Mouse (Mus musculus): ENCODE measurements around the gene Gm21988. TPM values are rescaled to one million over a fixed set of nuclear protein-coding genes. Genes with fewer than 3 reads are reported as not detected.

Gene Gm21988
- total RNA-seq, 4 experiments from 2014 or later: 3.9 to 6.7 (median 5.3) TPM

DNA sequence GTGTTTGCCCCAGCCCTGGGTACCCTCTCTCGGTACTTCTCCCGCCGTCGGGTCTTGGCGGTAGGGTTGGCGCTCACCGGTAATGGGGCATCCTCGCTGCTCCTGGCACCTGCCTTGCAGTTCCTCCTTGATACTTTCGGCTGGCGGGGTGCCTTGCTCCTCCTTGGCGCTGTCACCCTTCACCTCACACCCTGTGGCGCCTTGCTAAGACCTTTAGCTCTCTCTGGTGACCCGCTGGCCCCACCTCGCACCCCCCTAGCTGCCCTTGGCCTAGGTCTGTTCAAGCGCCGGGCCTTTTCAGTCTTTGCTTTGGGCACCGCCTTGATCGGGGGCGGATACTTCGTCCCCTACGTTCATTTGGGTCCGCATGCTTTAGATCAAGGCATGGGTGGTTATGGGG lies 24.3 kb downstream of the Gm21988 start:
- DNase-seq: no peak

DNA sequence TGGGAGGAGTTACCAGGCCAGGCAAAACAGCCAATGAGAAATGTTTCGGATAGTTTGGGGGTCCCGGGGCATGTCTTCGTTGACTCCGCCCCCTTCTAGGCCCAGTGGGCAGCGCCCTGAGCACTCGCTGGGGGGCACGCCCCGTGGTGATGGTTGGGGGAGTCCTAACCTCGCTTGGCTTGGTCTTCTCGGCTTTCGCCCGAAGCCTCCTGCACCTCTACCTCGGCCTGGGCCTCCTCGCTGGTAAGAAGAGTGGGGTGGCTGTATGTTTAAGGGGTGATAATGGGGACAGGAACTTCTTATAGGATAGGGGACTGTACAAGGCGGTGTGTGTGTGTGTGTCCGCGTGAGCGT lies 24.8 kb downstream of the Gm21988 start:
- no peak for DNase-seq

- DNase-seq: no peak
Measured at GRCm38 (mm10) chr11:70214191-70214855, 25.3 kb downstream of the Gm21988 start.

- no peak for DNase-seq
Measured at GRCm38 (mm10) chr11:70213736-70214135, 25.9 kb downstream of the Gm21988 start.

- DNase-seq: no peak
Measured at GRCm38 (mm10) chr11:70212896-70213295, 26.7 kb downstream of the Gm21988 start.

- no peak for DNase-seq
Measured at GRCm38 (mm10) chr11:70212423-70212822, 27.2 kb downstream of the Gm21988 start, which contains the start of gene Slc16a11. Slc16a11 (plus strand) TSS chr11:70212752.

DNA sequence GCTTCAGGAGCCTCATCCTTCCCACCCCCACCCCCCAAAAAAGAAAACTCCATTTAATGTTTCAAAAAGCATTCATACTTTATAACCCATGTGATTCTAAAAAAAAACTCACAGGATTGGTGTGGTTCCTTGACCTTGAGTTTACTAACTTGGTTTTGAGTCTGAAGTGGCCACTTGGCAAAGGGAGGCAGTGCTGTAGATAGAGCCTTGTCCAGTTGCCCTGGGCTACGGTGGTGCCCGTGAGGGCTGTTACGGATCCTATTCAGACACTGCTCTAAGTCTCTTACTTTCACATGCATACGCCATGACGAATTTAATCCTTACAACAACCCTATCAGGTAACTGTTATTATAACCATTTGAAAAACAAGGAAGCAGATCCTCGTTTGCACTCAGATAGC lies 27.7 kb downstream of the Gm21988 start:
- no peak for DNase-seq

DNA sequence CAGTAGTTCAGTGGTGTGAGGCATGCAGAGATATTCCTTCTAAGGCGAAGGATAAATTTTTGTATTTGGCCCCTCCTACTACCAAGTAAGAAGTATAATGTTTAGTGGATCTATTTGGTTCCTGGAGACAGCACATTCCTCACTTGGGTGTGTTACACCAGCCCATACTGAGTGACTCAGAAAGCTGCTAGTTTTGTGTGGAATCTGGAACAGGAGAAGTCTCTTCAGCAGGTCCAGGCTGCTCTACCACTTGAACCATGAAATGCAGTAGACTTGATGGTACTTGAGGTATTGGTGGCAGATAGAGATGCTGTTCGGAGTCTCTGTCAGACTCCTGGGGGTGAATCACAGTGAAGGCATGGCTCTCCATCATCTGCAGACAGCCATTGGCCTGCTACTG lies 28.9 kb downstream of the Gm21988 start:
- no peak for DNase-seq

DNA sequence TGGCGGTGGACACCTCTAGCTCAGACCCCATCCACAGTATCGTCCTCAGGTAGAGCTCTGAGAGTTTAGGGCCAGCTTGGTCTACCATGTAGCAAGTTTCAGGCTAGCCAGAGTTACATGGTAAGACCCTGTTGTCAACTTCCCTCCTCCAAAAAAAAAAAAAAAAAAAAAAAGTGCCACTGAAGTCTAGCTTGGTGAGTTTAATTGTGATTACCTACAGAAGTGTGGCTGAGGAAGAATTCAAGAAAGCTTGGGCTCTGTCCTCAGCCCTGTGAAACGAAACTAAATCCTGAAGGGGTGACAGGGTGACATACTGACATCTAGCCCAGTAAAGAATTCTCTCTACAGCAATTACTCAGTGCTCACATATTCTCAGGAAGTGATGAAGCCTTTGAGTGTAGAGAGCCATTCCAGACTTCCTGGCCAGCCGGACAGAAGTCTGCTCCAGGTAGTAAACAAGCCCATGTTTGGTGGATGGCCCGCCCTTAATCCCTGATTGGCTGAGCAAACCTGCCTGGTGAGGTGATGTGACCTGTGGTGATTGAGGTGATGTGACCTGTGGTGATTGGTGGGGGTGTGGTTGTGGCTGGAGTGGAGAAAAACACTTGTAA lies 30.7 kb downstream of the Gm21988 start:
- DNase-seq: no peak

- no peak for DNase-seq
Measured at GRCm38 (mm10) chr11:70207283-70207682, 32.3 kb downstream of the Gm21988 start.

DNA sequence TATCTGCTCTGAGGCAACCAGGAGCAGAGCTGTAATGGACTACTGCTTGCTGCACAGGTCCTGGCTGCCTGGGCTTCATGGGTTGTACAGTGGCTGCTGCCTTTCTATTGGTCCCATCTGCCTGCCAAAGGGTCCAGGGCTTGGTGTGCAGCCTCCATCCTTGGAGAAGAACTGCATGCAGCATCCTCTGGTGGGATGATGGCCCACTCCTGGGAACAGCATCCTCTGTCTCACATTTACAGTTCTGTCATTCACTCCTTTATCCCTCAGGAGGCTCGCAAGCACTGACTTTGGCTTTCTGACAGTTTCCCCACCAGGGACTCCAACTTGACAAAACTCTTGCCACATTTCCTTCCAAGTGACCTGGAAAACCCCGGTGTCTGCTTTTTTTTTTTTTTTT lies 32.8 kb downstream of the Gm21988 start:
- DNase-seq: no peak

DNA sequence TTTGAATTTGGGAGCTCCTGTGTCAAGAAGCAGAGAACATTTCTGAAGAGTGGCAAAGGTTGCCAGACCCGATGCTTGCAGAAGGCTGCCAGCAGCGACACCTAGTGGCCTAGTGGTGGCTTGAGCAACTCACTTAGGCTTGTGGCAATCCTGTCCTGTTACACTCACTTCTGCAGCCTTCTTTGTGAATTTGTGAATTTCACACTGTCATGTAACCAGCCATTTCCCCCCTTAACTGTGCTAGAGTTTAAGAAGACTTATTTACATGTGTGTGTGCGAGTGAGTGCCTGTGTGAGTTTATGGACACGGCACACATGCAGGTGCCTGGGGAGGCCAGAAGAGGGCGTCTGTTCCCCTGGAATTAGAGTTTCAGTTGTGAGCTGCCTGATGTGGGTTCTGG lies 37.9 kb downstream of the Gm21988 start:
- DNase-seq: peak; percentile 57

DNA sequence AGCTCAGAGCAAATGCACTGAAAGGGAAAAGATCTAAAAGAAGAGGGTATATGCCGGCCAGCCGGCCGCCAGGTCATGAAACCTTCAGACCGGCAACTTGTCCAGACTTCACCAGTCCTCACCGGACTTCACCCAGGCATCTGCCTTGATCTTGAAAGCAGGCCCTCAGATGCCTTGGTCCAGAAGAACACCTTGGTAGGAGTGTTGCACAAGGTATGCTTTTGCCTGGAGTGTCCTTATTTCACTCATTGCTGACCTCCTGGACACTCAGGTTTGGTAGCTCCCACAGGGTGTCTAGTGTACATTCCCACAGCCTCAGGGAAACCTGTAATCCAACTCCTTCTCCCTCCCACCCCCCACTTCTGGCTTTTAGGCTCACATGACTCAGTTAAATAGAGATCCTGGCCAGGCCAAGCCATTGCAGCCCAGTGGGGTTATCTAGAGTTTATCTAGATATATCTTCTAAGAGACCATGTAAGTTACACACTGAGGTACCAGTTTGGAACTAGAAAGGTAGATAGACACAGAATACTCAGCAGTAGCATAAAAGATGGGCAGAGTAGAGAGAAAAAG lies 39.5 kb downstream of the Gm21988 start:
- DNase-seq: no peak

DNA sequence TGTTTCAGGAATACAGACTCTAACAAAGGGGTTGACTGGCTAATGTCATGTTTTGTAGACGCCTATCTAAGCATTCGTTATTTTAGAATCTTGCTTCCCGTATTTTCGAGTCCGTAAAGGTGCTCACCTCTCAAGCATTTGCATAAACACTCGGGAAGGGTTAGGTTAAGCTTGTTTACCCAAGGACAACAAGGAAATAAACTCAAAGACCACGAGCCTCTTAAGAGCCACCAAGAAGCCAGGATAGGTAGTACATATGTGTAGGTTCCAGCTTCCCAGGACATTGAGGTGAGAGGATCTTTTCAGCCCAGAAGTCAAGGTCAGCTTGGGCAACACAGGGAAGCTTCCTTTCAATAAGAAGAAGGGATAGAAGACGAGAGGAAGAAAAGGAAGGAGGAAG lies 40.5 kb downstream of the Gm21988 start:
- DNase-seq: no peak

- no peak for DNase-seq
Measured at GRCm38 (mm10) chr11:70198332-70198731, 41.3 kb downstream of the Gm21988 start.

DNA sequence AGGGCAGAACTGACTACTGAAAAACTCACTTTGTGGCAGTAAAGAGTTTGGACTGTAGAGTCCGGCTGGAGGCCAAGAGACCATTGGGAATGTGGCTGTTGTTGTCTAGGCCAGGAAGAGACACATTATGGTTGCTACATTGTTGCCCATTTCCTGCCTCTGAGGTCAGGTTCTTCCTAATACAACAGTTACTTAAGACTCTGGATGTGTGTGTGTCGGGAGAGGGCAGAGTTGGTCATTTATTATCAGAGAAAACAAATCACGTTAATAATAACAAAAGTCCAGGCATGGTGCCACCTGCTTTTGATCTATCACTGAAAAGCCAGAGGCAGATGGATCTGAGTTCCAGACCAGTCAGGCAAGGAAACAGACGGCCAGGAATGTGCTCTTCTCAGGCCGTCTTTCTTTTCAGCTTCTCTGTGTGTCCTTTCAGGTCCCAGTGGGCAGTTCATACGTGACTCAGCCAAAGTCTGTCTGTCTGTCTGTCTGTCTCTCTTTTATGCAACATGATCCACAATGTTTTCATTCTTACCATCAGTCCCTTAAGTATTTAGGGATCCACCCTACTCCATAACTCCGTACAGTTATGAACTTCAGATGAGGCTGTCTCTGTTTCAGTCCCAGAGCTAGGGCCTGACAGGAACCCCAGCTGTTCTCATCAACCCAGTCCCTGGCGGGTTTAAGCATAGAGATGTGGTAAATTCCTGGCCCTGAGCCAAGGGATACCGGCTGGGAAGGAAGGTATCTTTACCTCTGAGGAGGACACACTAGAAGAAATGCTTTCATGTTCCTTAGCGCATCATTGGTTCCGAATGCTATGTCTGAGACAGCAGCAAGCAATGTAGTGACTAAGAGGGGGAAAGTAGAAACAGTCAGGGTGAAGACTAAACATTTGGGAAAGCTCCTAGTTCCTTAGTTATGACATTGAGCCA lies 46.0 kb downstream of the Gm21988 start:
- no peak for DNase-seq

DNA sequence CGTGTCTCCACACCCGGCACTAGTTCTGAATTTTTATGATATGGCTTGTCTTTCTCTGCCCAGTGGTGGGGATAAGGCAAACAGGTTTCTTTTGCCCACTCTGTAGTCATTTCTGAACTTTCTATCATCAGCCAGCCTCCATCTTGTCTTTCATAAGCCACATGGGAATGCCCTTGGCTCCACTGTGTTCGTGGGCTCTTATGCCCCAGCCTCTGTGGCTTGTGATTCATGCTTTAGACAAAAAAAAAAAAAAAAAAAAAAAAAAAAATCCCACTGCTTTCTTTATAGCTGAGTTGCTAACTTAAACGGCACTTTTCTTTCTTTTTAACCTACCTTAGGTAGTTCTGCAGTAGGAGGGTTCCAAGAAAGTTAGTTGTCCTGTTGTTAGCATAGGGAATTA lies 47.5 kb downstream of the Gm21988 start:
- DNase-seq: no peak

DNA sequence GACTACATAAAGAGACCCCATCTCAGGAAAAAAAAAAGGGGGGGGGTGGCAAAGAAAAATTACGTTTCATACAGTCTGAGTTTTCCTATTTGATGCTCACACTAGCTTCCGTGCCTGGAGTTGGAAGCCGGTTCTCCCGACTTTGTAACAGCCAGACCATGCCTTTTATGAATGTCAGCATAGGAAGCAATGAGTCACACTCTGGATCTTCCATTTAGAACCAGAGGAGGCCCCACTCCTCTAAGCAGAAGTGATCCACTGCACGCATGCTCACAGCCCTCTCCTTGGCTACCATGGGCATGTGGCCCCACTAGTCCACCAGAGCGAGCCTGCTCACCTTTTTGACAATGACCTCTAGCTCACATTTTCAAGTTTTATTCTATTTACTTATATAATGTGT lies 48.4 kb downstream of the Gm21988 start:
- DNase-seq: no peak

GRCm38 (mm10) chr11:70189319-70190134 lies 50.1 kb downstream of the Gm21988 start:
- DNase-seq: peak; percentile 49

Data from adrenal gland, adult 8-10 months (tissue).